Mouse (Mus musculus) lung, postnatal 0 days (tissue): ENCODE results near the gene Fchsd2.

Experiments used
- CTCF ChIP-seq: IDR thresholded peaks from 2 replicates; pipeline ENCODE4 v1.5.1; 2016; ENCODE audit warnings: antibody characterized with exemption, mild to moderate bottlenecking
- EP300 ChIP-seq: IDR thresholded peaks from 2 replicates; pipeline ENCODE4 v1.6.1; 2016; ENCODE audit warnings: antibody characterized with exemption, mild to moderate bottlenecking, control low read depth

- TF ChIP-seq EP300, result no peak
- TF ChIP-seq CTCF, result no peak
Measured at GRCm38 (mm10) chr7:101327263-101327662, 234.6 kb downstream of the Fchsd2 start.
